Mouse (Mus musculus) macrophage (primary cell): Measurements from ENCODE around the gene Olfr130. TPM values are rescaled to one million over a fixed set of nuclear protein-coding genes. Genes with fewer than 3 reads are reported as not detected.

Source experiments
- H3K27ac ChIP-seq: fragments of 350-480 bp; formaldehyde crosslinking; 2 replicates; pipeline ENCODE4 v1.9.0; 2021
- H3K36me3 ChIP-seq: fragments of 350-480 bp; formaldehyde crosslinking; 2 replicates; pipeline ENCODE4 v1.9.0; 2021; ENCODE audit errors: inconsistent target
- H3K4me3 ChIP-seq: fragments of 350-480 bp; formaldehyde crosslinking; 2 replicates; pipeline ENCODE4 v1.9.0; 2021; ENCODE audit errors: inconsistent target
- H3K79me2 ChIP-seq: fragments of 350-480 bp; formaldehyde crosslinking; 2 replicates; pipeline ENCODE4 v1.9.0; 2021; ENCODE audit errors: inconsistent target
- WGBS: methylation state at CpG from one replicate; pipeline ENCODE4 v1.1.7; 2026; ENCODE audit warnings: inconsistent platforms; ENCODE audit not compliant: missing documents; 5-methylcytosine and 5-hydroxymethylcytosine counted together
- polyA plus RNA-seq: library from polyadenylated mRNA; stranded (reverse); fragments of 250-400 nt; gene quantifications from 3 replicates; pipeline ENCODE4 v1.2.4, GENCODE M21; 2018; ENCODE audit warnings: inconsistent platforms
- total RNA-seq, 78 experiments: library from RNA; depleted of rRNA; stranded (reverse); fragments of 250-400 nt; gene quantifications; 1 replicate in 9 of 78; 2 replicates in 24 of 78; 3 replicates in 43 of 78; 4 replicates in 2 of 78; pipeline ENCODE4 v1.2.4; 2018; ENCODE audit warnings: inconsistent platforms in 56 of 78

Olfr130 gene
- not detected for total RNA-seq (2018; cell fraction: chromatin; rRNA removed)
- total RNA-seq (2018; cell fraction: cytosol; rRNA removed) = not detected
- not detected for total RNA-seq (2018; cell fraction: nucleus; rRNA removed)
- not detected in 3 replicates for polyA plus RNA-seq

GRCm38 (mm10) chr17:38063621-38064020 lies at the start of gene Olfr130:
Olfr130 (plus strand) TSS chr17:38063921.
- Histone ChIP-seq H3K79me2 (no peaks in the 10 kb centered on the region), H3K4me3 (no peak within 1 kb of the TSS), H3K36me3 (no peaks in the 10 kb centered on the region), H3K27ac (no peak within 1 kb of the TSS)
- whole genome bisulfite sequencing = 93% methylated on average over 1 of the region's 1 CpGs

GRCm38 (mm10) chr17:38016341-38016740 lies 47.4 kb upstream of the Olfr130 start:
- WGBS = 66% methylated on average over 2 of the region's 2 CpGs
- Histone ChIP-seq H3K36me3 (no peaks in the 10 kb centered on the region), H3K79me2 (no peaks in the 10 kb centered on the region), H3K4me3 (no peak overlapping the region), H3K27ac (no peak overlapping the region)

GRCm38 (mm10) chr17:38026297-38026696 lies 37.4 kb upstream of the Olfr130 start:
- Histone ChIP-seq H3K27ac (no peak overlapping the region), H3K4me3 (no peak overlapping the region), H3K36me3 (no peaks in the 10 kb centered on the region), H3K79me2 (no peaks in the 10 kb centered on the region)
- 40% methylated on average over 5 of the region's 5 CpGs for WGBS

GRCm38 (mm10) chr17:38059979-38060378 lies 3.7 kb upstream of the Olfr130 start, which contains the start of gene Olfr129:
Olfr129 (minus strand) TSS chr17:38060079.
- Histone ChIP-seq H3K79me2 (no peaks in the 10 kb centered on the region), H3K27ac (no peak within 1 kb of the TSS), H3K36me3 (no peaks in the 10 kb centered on the region), H3K4me3 (no peak within 1 kb of the TSS)
- 70% methylated on average over 1 of the region's 1 CpGs for WGBS

- WGBS = 87% methylated on average over 4 of the region's 4 CpGs
- no peak overlapping the region for H3K27ac ChIP-seq
- H3K79me2 ChIP-seq = no peaks in the 10 kb centered on the region
- no peaks in the 10 kb centered on the region for H3K36me3 ChIP-seq
- H3K4me3 ChIP-seq = no peak overlapping the region
Measured at GRCm38 (mm10) chr17:38082364-38082763, 18.6 kb downstream of the Olfr130 start.

- no peaks in the 10 kb centered on the region; the same call in 1 of the 2 replicates for H3K36me3 ChIP-seq
- H3K4me3 ChIP-seq = no peak within 1 kb of the TSS
- H3K79me2 ChIP-seq = no peaks in the 10 kb centered on the region
- H3K27ac ChIP-seq = no peak within 1 kb of the TSS
Measured at GRCm38 (mm10) chr17:38088593-38088992, 24.9 kb downstream of the Olfr130 start, which contains the start of gene Olfr131. Olfr131 (minus strand) TSS chr17:38088693.

Other genes starting within 250 kb of the Olfr130 start
- not detected in 3 replicates for gene Olfr125, start 231.0 kb upstream of the Olfr130 start, polyA plus RNA-seq
- gene Olfr126, start 216.4 kb upstream of the Olfr130 start, polyA plus RNA-seq = not detected in 3 replicates
- not detected in 3 replicates for gene Olfr127, start 163.5 kb upstream of the Olfr130 start, polyA plus RNA-seq
- not detected in 3 replicates for gene Olfr128, start 143.4 kb upstream of the Olfr130 start, polyA plus RNA-seq
- gene Olfr761, start 110.8 kb upstream of the Olfr130 start, polyA plus RNA-seq = not detected in 3 replicates
- not detected in 3 replicates for gene Olfr129, start 3.8 kb upstream of the Olfr130 start, polyA plus RNA-seq
- not detected in 3 replicates for gene Olfr131, start 24.8 kb downstream of the Olfr130 start, polyA plus RNA-seq
- gene Olfr132, start 70.6 kb downstream of the Olfr130 start, polyA plus RNA-seq = not detected in 3 replicates
- gene Olfr133, start 81.4 kb downstream of the Olfr130 start, polyA plus RNA-seq = not detected in 3 replicates
- not detected in 3 replicates for gene Olfr134, start 107.5 kb downstream of the Olfr130 start, polyA plus RNA-seq
- gene Olfr135, start 140.4 kb downstream of the Olfr130 start, polyA plus RNA-seq = not detected in 3 replicates
- not detected in 3 replicates for gene Olfr138, start 197.1 kb downstream of the Olfr130 start, polyA plus RNA-seq
- gene Olfr137, start 243.6 kb downstream of the Olfr130 start, polyA plus RNA-seq = not detected in 3 replicates